35 mouse cellular contexts compared by ENCODE assay signal in the genomic region with DNA sequence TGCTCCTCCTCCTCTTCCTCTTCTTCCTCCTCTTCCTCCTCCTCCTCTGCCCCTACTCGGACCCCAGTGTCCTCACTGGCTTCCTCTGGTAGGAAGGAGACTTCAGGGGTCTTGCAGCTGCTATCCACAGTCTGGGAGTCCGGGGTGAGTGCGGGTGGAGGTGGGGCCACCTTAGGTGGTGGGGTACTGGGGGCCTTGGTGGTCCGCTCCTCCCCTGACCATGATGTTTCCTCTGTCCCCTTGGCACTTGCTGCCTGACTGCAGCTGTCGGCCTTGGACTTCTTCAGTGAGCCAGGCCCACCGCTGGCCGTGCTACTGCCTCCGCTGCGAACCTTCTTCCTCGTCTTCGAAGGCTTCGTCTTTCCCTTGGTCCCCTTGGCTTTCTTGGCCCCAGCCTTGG.
"Had no signal": no experiment of that assay in that cellular context is flagged by ENCODE, and none has a peak within 500 bp of the region (broad histone marks: within the 10 kb centered on the region; RNA-seq: fewer than 3 reads in every experiment).

No protein-coding gene starts in this region.

- H3K27me3 ChIP-seq: heart, embryonic 12.5 days; heart, embryonic 13.5 days; heart, embryonic 15.5 days; hindbrain, embryonic 12.5 days; hindbrain, embryonic 13.5 days; hindbrain, embryonic 15.5 days; intestine, embryonic 15.5 days; kidney, embryonic 15.5 days had no signal

- H3K9ac ChIP-seq: heart, embryonic 12.5 days; heart, embryonic 15.5 days; hindbrain, embryonic 12.5 days; hindbrain, embryonic 13.5 days; hindbrain, embryonic 14.5 days; hindbrain, embryonic 15.5 days; intestine, embryonic 15.5 days; kidney, embryonic 15.5 days had no signal

- H3K4me3 ChIP-seq: heart, embryonic 10.5 days; heart, embryonic 12.5 days; heart, embryonic 13.5 days; heart, embryonic 15.5 days; hindbrain, embryonic 10.5 days; hindbrain, embryonic 12.5 days; hindbrain, embryonic 13.5 days; hindbrain, embryonic 15.5 days; intestine, embryonic 15.5 days; kidney, embryonic 15.5 days; layer of hippocampus, adult 2 months; left cerebral cortex, adult 2 months had no signal

- H3K4me2 ChIP-seq: heart, embryonic 11.5 days; heart, embryonic 12.5 days; heart, embryonic 13.5 days; heart, embryonic 15.5 days; hindbrain, embryonic 12.5 days; hindbrain, embryonic 13.5 days; hindbrain, embryonic 14.5 days; hindbrain, embryonic 15.5 days; intestine, embryonic 15.5 days; kidney, embryonic 15.5 days had no signal

- H3K9me3 ChIP-seq: heart, embryonic 10.5 days; heart, embryonic 12.5 days; heart, embryonic 13.5 days; heart, embryonic 15.5 days; hindbrain, embryonic 10.5 days; hindbrain, embryonic 12.5 days; hindbrain, embryonic 13.5 days; hindbrain, embryonic 15.5 days; intestine, embryonic 15.5 days; kidney, embryonic 15.5 days had no signal

- H3K4me1 ChIP-seq: hindbrain, embryonic 10.5 days; hindbrain, embryonic 12.5 days; hindbrain, embryonic 13.5 days; hindbrain, embryonic 15.5 days had no signal

- DNase-seq: heart, postnatal 14 days; heart, postnatal 36 days; heart, postnatal 4 days; kidney, adult 11 months; kidney, adult 18-20 months; kidney, adult 2 months; kidney, adult 8-10 months; kidney, adult 9 months; kidney, postnatal 10 days; kidney, postnatal 14 days; kidney, postnatal 25 days; kidney, postnatal 36 days; kidney, postnatal 4 days; layer of hippocampus, adult 9-11 months; layer of hippocampus, postnatal 36 days had no signal

- ATAC-seq: hindbrain, embryonic 16.5 days; hindbrain, postnatal 0 days; inflammation-experienced regulatory T-cells, adult 6 months; intestine, embryonic 15.5 days; intestine, embryonic 16.5 days; intestine, postnatal 0 days had no signal

- H3K27ac ChIP-seq: heart, embryonic 10.5 days; heart, embryonic 13.5 days; heart, embryonic 15.5 days; hindbrain, embryonic 10.5 days; hindbrain, embryonic 12.5 days; hindbrain, embryonic 14.5 days; hindbrain, embryonic 15.5 days; hindbrain, postnatal 0 days; intestine, embryonic 15.5 days; kidney, embryonic 15.5 days; kidney, postnatal 0 days; layer of hippocampus, adult 2 months; left cerebral cortex, adult 2 months had no signal
